Mouse (Mus musculus) T-helper 17 cell (primary cell): ENCODE data around the gene Sez6.

Experiments used
- in situ Hi-C, 2 experiments: fragments of 300-600 bp; cut with MboI, MseI; formaldehyde crosslinking; loops; 1 replicate in 1 of 2; 2 replicates in 1 of 2; pipeline ENCODE4 v1.15.1; 2025; ENCODE audit warnings: high pct_unique_total_duplicates in 2 of 2

The Sez6 gene

DNA sequence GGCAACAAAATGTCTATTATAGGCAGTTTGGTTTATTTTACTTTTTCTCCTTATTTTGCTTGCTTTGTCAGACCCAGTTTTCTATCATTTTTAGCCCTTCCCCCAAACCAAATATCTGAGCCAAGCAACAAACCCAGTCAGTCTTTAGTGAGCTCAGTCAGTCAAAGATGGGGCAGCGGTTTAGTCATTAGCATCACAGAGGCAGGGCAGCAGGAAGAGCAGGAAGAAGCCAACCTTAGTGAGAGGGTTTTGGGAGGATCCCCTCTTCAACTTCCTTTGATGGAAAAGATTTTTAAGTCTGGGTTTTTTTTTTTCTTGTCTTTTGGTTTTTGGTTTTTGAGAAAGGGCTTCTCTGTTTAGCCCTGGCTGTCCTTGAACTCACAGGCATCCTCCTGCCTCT lies 25.9 kb upstream of the Sez6 start:
- in situ Hi-C loops = loop anchor here in 1 of 2 experiments (25.0 kb wide), 1 partner anchor 758 kb away; no protein-coding TSS in a partner anchor

DNA sequence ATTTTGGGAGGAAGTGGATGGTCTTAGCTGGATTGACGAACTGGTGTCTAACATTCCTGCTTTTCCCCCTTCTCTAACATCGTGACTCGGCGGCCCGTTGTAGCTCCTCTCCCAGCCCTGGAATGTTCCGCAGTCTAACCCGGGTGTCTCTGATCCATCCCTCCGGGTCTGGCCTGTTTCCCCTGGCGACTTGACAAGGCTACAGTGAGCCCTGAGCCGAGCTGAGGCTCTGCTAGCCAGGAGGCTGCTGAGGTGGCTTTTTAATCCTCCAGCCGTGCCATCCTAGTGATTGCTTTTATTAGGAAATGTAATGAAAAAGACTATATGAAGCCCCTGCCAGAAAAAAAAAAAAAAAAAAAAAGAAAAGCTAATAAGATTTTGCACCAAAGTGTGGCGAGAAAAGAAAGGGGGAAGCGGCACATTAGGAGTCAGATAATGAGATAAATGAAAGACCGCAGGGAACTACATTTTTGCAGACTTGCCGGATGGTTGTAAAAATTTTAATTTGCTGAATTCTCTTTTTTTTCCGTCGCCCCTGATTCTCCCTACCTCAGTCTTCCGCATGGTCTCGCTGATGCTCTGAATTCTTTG lies 24.4 kb upstream of the Sez6 start:
- in situ Hi-C loops = loop anchor here in 1 of 2 experiments (25.0 kb wide), 1 partner anchor 756 kb away; no protein-coding TSS in a partner anchor

DNA sequence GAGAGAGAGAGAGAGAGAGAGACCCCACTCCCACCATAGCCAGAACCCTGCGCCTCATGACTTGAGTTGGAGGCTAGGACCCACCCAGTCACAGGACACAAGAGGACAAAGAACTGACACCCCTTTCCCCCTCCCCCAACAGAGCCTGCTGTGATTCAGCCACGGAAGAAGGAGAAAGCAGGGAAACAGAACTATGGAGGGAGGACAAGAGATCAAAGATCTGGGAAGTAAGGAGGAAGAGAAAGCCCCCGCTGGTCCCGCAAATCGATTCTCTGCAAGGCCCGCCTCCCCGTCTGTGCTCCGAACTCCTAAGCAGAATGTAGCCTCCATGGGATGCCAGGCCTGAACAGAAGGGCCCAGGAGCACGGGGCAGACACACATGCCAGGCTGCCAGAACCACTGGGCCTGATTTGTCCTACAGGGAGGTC lies 23.8 kb upstream of the Sez6 start:
- in situ Hi-C loops = loop anchor here in 1 of 2 experiments (25.0 kb wide), 1 partner anchor 756 kb away; no protein-coding TSS in a partner anchor

DNA sequence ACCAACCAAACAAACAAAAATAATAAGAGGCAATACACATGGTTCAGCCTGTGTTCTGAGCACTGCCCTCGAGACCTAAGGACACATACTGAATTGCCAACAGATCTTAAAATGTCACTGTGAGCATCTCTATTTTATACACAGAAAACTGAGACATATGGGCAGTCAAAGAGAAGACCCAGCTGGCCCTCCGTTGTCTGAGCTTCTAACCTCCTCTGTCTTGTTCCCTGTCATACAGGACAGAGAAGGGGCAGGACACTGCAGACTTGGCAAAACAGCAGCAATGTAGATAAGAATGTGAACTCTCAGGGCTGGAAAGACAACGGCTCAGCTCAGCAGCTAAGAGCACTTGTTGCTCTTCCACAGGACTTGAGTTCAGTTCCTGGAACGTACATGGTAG lies 22.1 kb upstream of the Sez6 start:
- in situ Hi-C loops = loop anchor here in 1 of 2 experiments (25.0 kb wide), 1 partner anchor 754 kb away; no protein-coding TSS in a partner anchor

DNA sequence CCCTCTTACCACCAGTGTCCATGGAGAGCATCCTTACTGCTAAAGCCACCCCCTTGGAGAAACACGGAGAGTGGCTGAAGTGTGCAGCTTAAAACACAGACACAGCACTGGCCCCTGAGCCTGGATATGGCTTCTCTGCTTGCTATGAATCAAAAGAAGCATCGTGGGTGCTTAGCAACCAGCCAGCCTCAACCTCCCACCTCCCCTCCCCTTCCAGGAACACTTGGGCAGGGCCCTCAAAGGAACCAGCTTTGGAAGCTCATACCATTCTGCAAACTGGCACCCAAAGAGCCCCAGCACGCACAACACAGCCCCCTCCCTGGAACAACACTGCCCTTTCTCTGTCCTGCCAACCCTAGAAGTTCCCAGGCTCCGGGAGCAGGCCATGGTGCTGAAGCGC lies 21.2 kb upstream of the Sez6 start:
- in situ Hi-C loops = loop anchor here in 1 of 2 experiments (25.0 kb wide), 1 partner anchor 753 kb away; no protein-coding TSS in a partner anchor

DNA sequence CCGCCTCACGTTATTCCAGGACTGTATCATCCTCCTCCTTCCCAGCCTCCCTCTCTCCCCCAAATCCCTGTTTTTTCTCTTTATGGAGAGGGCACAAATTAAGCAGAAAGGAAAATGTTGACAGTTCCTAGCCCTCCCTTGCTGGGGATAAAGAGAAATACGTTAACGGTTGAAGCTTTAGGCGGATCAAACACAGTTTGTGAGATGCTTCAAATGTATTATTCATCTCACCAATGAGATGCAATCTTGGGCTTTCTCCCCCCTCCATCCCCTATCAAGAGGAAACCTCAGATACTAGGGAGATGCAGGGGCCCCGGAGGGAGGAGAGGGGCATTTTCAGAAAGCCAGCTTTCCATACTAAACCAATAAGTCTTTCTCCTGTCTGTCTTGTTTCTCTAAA lies 20.8 kb upstream of the Sez6 start:
- in situ Hi-C loops = loop anchor here in 1 of 2 experiments (25.0 kb wide), 1 partner anchor 753 kb away; no protein-coding TSS in a partner anchor

DNA sequence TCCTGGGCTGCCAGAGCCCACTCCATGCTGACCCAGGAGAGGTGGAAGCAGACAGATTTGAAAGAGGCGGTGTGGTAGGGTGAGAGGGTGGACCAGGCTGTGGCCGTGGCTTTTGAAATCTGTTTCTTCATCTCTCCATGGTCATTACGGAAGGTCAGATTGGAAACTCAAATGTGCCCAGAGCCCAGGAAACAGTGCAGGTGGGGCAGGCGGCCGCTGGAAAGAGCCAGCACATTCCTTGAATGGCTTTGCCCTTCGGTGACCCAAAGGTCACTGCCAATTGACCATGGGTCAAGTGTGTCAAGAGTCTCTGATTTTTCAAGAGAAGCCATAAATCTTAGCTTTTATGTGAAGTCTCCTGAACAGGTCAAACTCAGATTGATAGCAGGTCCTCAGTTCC lies 17.1 kb upstream of the Sez6 start:
- in situ Hi-C loops = loop anchor here in 1 of 2 experiments (25.0 kb wide), 1 partner anchor 749 kb away; no protein-coding TSS in a partner anchor

DNA sequence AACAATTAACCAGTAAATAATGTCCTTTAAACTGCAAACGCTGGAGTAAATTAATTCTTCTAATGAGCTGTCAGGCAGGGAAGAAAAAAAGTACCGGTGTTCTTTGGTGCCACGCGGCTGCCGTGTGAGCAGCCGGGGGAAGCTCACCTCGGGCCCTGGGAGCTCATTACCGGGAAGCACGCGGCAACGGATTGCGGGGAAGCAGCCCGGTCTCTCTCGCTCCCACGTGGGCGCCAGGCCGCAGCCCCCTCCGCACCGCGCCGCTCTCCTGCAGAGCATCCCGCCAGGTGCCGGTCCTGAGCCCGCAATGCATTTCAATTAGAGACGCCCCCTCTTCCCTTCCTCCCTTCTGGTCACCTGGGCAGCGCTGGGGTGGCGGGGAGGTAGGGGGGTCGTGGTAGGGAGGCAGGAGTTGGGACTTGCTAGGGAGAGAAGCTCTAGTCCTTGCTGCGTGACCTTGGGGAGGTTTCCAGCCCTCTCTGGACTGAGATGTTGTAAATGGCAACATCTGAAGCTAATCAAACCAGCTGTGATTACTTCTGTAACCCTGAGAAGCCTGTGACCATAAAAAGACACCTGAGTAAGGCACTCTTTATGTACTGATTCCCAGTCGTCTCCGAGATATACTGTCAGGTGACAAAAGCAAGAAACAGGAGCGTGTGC lies 15.9 kb upstream of the Sez6 start:
- in situ Hi-C loops = loop anchor here in 1 of 2 experiments (25.0 kb wide), 1 partner anchor 748 kb away; no protein-coding TSS in a partner anchor

DNA sequence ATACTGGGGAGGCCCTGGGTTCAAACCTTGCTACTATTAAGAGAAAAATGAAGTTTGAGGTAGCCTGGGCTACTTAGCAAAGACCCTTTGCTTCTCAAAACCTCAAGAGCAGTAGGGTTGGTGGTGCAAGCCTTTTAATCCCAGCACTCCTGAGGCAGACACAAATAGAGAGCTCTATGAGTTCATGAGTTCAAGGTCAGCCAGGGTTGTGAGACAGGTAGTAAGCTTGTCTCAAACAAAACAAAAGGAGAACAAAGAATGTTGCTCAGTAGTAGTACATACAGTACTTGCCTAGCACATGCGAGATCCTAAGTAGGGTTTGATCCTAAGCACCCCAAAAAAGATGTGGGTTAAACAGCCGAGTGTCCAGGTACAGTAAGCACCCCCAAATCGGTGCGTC lies 13.9 kb upstream of the Sez6 start:
- in situ Hi-C loops = loop anchor here in 1 of 2 experiments (25.0 kb wide), 1 partner anchor 746 kb away; no protein-coding TSS in a partner anchor

DNA sequence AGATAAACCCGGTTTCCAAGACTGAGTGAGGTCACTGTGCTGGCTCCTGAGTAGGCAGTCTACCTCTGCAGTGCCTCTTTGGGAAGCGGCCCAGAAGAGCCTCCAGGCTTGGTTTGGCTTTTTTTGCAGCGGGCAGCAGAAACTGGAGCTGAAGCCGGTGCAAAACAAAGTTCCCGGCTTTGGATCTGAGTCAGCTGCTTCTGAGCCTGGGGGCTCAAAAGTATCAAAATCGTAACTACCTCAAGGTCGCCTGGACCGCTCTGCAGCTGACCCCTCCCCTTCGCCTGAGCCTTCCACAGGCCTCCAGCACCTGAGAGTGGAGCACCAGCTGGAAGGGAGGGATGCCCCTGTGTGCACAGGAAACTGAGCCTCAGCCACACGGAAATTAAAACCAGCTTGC lies 13.4 kb upstream of the Sez6 start:
- in situ Hi-C loops = loop anchor here in 1 of 2 experiments (25.0 kb wide), 1 partner anchor 745 kb away; no protein-coding TSS in a partner anchor

DNA sequence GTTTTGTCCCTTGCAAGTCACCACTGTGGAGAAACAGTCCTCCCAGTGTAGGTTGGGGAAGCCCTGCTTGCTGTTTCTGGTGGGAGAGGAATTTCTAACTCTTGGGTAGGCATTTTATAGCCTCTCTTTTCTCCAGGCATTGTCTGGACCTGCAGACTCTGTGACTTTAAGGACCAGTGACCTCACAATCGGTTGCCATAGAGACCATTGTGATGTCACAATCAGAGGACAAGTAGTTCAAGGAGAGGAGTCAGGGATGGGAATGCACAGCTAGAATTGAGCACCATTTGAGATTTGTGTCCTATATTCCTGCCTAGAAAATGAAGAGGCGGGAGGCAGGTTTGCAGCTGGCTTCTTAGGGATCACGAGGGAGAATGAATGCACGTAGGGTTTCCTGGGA lies 7.3 kb upstream of the Sez6 start:
- in situ Hi-C loops = loop anchor here in 1 of 2 experiments (25.0 kb wide), 1 partner anchor 739 kb away; no protein-coding TSS in a partner anchor

DNA sequence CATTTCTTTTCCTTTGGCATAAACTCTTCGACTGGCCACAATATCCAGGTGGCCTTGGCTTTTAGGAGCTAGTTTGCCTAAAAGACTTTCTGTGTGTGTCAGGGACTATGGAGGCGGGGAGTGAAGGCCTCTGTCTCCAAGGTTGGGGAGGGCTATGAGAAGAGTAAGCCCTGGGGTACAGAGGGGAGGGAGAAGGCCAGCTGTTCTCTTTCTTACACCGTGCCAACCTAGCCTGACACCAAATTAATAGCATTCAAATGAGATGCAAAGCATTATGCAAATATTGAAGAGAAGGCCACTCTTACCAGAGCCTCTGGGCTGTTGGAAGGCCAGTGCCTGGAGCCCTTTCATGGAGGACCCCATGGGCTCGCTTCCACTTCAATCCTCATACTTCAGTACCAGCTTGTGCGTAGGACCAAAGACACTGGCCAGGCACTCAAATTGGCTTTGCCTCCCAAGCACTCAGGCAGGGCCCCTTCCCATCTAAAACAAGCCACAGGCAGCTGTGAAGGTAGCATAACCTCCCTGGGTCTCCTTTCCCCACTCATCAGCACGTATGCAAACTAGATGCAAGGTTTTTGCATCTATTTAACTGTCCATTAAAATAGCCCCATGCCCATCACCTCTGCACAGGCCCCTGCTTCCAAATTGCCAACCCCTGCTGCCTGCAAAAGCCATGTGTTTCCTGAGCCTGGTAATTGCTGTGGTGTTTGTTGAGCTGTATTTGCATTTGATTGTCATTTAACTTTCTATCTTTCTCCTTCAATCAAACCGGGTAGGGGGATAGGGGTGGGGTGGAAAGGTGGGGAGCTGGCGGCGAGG lies 4.6 kb upstream of the Sez6 start:
- in situ Hi-C loops = no loop called here

DNA sequence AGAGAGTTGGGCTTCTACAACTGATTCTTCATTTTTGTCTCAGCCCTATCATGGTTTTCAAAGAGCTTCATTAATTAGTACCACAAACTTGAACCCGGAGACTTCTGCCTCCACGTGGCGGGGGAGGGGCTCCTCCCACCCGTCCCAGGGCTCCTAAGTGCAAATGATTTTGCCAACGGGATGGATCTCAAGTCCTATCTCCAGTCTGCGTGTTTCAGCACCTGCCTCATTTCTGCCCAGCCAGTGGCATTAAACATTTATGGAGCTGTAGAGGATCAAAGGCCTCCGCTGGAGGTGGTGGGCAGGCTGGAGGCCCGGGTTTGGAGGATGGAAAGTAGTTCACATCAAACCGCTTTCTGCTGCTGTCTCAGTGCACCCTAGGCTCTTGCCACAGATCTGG lies 3.9 kb upstream of the Sez6 start:
- in situ Hi-C loops = no loop called here

DNA sequence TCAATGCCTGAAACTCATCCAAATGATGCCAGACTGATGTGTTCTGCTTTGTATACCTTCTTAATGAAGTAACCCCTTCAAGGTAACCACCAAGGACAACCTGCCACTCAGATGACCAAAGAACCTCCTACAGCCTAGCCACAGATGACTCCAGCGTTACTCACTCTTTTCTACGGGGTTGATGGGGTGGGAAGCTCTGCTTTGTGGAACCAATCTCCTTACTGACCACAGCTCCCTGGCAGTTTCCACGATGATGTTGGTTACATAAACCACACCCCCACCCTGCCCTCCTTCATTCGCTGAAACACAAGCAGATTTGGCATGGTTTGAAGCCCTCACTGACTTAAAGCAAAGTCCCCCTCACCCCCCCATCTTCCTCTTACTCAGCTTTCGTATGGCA lies 2.8 kb upstream of the Sez6 start:
- in situ Hi-C loops = no loop called here

DNA sequence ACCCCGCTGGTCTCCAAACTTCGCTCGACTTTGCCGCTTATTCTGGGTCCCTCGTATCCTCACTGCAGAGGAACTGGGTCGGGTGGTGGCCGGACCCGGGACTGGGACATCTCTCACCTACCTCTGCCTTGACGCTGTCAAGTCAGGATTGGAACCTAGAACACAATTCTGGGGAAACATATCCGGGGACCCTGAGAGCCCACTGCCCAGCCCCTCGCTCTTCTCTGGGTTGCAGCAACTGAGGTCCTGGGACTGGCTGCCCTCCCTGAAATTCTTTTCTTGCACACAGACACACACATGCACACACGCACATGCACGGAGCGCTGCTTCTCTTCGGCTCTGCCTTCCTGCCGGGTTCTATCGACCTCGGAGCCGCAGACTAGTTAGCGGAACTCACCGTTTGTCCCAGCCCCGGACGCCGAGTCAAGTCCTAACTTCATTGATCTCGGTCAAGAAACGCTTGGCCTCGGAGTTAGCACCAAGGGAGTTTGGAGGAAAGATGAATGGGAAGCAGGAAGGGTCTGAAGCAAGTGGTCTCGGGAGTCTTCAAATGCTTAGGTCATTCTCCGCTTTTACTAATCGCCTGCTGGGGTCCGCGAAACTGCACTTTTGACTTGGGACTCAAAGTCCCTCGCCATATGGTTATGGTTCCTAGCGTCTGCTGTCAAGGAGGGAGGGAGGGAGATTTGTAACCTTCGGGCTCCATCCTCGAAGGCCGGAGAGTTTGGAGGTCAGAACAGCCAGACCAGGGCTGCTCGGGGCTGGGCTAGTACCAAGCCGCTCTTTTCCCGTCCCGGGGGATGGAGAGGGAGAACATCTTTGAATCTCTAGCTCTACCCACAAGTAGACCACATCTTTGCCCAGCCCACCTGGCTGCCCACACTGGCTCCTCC lies 1.2 kb downstream of the Sez6 start:
- in situ Hi-C loops = no loop called here

DNA sequence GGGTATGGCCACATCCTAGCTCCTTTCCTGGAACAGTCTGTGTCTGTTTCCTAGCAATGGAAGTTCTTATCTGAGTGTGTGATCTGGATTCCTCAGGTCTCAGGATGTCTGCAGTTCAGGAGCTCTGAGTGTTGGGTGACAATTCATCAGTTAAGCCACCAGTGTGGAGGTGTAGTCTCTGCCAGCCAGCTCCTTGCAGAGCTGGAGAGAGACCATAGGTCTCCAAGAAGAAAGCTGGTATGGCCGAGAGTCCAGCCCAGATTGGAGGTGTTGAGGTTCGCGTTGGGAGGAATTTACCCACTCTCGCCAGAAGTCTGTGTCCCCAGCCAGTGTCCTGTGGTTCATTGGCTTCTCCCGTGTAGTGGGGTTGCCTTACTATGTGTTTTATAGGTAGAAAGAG lies 2.0 kb downstream of the Sez6 start:
- in situ Hi-C loops = no loop called here

DNA sequence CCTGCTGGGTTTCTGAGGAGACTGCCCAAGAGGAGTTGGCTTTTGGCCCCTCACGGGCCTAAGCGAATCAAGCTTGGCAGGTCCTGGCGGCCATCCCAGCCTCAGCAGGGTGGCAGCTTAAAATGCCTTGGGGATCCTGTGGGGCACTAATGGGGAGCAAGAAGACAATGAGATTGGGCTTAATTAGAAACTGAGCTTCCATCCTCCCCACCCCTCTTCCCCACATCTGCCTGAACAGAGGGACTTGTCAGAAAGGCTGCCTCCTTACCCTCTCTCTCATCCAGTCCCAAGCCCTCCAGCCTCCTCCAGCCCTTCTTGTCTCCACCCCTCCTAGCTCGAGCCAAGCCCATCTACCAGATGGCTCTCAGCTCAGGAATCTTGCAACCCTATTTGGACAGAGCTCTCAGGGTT lies 3.5 kb downstream of the Sez6 start:
- in situ Hi-C loops = no loop called here

DNA sequence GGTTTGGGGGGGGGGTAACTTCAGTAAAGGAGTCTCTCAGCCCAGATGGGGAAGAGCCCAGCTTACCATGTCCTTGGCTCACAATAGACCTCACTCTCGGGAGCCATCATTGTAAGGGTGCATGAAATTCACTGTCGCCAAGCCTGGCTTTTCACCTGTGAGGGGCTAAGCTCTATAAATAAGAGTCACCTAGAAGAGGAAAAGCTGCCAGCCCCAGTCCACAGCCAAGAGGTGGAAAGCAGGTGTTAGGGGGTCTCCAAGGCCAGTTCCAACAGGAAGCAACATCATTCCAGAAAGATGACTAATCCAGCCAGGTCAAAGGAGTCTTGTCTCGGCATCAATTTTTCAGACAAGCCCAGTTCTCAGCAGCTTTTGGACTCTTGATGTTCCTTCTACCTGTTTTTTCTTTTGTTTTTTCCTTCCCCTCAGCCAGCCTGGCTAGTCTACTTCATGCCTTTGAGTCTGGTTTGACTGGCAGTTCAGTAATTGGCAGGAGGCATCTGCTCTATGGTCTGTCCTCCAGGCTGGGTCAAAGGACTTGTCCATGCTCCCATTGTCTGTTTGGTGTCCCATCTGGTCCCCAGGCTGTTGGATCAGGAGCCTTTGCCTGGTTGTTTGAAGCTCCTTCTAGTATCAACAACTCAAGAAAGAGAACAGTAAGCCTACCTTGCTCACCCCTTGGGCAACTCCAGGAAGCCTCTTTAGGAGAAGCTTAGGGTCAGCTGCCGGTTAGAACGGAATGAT lies 4.1 kb downstream of the Sez6 start:
- in situ Hi-C loops = no loop called here

DNA sequence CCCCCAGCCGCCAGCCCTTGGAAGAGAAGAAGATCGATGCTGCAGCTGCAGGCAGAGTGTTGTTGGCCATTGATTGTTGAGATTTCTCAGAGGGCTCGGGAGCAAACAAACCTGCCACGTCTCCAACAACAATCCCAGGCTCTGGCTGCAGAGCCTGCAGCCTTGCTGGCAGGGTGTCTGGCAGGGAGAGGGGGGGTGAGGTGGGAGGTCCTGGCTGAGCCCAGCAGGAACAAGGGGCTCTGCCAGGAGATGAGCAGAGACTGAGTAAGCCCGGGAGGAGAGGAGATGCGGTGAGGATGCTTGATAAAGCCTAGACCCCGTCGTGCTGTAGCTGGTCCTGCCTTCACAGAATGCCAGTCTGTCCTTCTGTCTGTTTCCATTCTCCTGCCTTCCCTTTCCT lies 6.2 kb downstream of the Sez6 start:
- in situ Hi-C loops = no loop called here
